Mouse (Mus musculus): ENCODE results near the gene Ghrh.

Gene Ghrh

GRCm38 (mm10) chr2:157309611-157310010 lies 37.7 kb downstream of the Ghrh start:
- in situ Hi-C loops (cut with MseI, MboI): no loop called here

- in situ Hi-C loops (cut with MseI, MboI): no loop called here
These were observed 38.9 kb downstream of the Ghrh start for GRCm38 (mm10) chr2:157308273-157308917.

- in situ Hi-C loops (cut with MseI, MboI): no loop called here
These were observed 39.5 kb downstream of the Ghrh start for GRCm38 (mm10) chr2:157307715-157308265.

GRCm38 (mm10) chr2:157306091-157307032 lies 40.9 kb downstream of the Ghrh start:
- in situ Hi-C loops (cut with MseI, MboI): no loop called here

DNA sequence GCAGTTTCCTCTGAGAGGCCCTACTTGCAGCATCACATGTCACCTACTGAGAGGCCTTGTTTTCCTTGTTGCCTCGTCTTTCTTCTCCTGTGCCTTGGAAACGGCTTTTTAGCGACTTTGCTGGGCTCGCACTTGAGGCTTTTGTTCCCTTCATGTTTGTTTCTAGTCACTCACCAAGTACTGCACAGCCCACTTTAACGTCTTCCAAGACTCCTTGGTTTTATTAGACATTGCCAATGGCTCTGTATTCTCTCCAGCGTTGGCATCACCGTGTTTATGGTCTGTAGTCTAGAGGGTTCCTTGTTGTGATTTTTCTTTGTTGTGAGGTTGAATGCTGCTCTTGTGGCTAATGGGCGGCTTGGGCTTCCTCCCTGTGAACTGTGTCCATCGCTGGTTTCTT lies 44.2 kb downstream of the Ghrh start:
- in situ Hi-C loops (cut with MseI, MboI): no loop called here

DNA sequence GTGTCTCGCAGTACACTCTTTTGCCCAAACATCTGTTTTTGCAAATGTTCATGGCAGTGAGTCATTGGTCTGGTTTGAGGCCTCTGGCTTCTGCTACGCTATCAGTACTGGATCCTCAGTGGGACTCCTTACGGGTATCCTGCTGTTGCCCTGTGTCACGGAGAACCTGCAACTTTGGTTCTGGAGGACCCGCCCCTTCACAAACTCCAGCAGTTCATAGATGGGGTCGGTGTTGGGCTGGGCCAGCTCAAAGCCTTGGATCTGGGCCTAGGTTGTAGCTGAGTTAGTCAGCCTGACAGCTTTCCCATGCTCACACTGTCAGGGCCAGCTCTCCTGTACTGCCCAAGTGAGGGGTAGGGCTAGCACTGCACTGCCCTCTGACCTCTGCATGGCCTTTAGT lies 47.3 kb downstream of the Ghrh start:
- in situ Hi-C loops (cut with MseI, MboI): no loop called here

- in situ Hi-C loops (cut with MseI, MboI): no loop called here
These were observed 51.1 kb downstream of the Ghrh start for GRCm38 (mm10) chr2:157296105-157296689.

GRCm38 (mm10) chr2:157292093-157292492 lies 55.2 kb downstream of the Ghrh start:
- in situ Hi-C loops (cut with MseI, MboI): no loop called here

- in situ Hi-C loops (cut with MseI, MboI): no loop called here
These were observed 58.3 kb downstream of the Ghrh start for GRCm38 (mm10) chr2:157288996-157289395.

- in situ Hi-C loops (cut with MseI, MboI): no loop called here
These were observed 59.8 kb downstream of the Ghrh start for GRCm38 (mm10) chr2:157287542-157287941.

DNA sequence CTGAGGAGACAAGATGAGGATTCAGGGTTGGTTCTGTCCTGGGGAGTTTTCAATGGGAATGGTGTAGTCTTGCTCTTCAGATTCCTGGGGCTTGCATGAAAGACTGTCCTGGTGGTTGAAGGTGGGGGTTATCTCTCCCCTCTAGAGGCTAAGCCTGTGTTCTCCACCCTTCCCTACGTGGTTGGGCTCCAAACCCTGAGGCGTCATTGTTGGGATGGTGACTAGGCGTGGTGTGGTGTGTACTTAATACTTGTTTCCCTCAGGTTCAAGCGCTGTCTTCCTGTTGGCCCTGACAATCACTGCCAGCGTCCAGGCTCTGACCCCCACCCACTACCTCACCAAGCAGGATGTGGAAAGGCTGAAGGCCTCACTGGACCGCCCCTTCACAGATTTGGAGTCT lies 64.0 kb downstream of the Ghrh start:
- in situ Hi-C loops (cut with MseI, MboI): no loop called here

Measured in mouse trophoblast stem cell (cell line).